Mouse (Mus musculus): ENCODE results near the gene Zbtb40.

The Zbtb40 gene

DNA sequence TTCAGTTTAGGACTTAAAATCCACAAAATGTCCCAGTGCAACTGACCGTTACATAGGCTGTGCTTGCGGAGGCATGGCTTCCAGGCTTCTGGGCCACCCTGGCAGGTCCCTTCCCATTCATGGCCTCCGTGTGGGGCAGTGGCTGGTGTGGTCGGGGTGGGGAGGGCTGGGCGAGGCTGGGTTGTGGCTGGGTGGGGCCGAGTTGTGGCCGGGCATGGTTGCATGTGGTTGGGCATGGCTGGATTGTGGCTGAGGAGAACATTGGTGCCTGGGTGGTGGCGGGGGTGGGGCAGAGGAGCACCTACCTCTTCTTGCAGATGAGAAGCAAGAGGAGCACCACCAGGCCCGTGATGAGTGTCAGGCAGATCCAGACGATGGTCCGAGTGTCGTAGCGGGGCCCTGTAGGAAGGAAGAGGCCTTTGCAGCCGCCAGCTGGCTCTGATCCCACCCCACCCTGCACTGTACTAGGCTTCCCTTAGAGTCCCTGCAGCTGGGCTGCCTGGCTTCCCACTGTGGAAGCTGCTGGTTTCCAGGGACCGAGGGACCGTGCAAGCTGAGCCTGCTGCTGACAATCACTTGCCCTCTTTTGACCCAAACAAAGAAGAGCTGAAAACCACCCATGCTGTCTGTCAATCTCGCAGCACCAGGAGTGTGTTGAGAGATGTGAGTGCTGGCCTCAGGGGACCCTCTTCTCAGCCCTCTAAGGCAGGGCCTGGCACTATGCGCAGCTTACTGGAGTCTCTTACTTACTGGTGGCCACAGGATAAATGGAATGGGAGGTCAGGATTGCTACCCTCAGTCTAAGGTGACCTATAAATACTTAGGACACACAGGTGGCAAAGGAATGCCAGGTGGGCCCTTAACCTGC is 113.6 kb downstream of the Zbtb40 start:
- in situ Hi-C loops (cut with MboI, MseI): no loop called here

DNA sequence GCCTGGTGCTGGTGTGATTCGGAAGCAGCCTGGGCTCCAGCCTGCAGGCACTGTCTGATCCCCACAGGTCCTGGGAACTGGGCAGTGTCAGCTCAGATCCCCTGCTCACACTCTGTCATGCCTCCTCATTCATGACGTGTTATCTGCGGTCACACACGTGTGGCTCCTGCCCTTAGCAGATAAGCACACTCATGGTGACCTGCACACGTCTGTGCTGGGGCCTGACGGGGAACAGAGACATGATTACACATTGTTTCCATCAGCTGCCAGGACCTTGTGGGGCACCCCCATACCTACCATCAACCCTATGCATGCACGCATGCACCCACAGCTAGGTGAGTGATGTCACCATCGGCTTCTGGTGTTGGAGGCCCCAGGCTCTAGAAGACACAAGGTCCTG is 118.1 kb downstream of the Zbtb40 start:
- in situ Hi-C loops (cut with MboI, MseI): no loop called here

Data from T-helper 2 cell (primary cell).